Mouse (Mus musculus): ENCODE measurements around the gene Zfp750. TPM values are rescaled to one million over a fixed set of nuclear protein-coding genes. Genes with fewer than 3 reads are reported as not detected.
A peak's percentile ranks its signal among the peaks of the same experiment; 100 is the strongest.

Zfp750 gene
- total RNA-seq, 2 experiments from 2014 or later: 0.17 TPM; not detected in 1

DNA sequence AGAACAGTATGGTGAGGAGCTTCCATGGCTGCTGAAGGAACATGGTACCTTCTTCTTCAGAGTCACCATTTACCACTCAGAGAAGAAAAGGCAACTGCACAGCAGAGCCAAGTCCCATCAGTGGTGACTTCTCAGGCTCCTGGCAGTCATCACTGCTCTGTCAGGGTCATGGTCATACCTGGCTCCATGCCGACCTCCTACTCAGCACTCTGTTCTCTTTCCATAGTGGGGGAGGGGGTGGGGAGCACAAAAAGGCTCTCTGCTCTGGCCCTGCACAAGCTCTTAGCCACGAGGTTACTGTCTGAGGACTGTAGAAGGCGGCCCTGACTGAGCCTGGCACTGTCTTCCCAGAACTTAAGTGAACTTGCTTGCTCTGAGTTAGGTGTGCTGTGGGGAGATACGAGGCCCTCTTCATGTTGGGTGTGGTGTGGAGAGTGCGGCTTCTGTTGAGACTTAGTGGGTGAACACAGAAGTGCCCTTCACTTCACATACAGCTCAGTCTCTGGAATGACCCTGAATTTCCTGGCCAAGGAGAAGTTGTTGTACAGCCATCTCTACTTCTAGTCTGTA, 24.2 kb upstream of the Zfp750 start:
- ATAC-seq (replicated peaks; ENCODE audit: low FRiP score, poor library complexity, severe bottlenecking): peak; percentile 76

GRCm38 (mm10) chr11:121542471-121542870, 23.3 kb upstream of the Zfp750 start:
- ATAC-seq (replicated peaks; ENCODE audit: low FRiP score, poor library complexity, severe bottlenecking): no peak

- ATAC-seq (replicated peaks; ENCODE audit: low FRiP score, poor library complexity, severe bottlenecking): no peak
Measured at GRCm38 (mm10) chr11:121536528-121536927, 17.4 kb upstream of the Zfp750 start.

GRCm38 (mm10) chr11:121529747-121530146, 10.6 kb upstream of the Zfp750 start:
- ATAC-seq (replicated peaks; ENCODE audit: low FRiP score, poor library complexity, severe bottlenecking): peak; percentile 50

GRCm38 (mm10) chr11:121524191-121524590, 5.1 kb upstream of the Zfp750 start:
- ATAC-seq (replicated peaks; ENCODE audit: low FRiP score, poor library complexity, severe bottlenecking): no peak

DNA sequence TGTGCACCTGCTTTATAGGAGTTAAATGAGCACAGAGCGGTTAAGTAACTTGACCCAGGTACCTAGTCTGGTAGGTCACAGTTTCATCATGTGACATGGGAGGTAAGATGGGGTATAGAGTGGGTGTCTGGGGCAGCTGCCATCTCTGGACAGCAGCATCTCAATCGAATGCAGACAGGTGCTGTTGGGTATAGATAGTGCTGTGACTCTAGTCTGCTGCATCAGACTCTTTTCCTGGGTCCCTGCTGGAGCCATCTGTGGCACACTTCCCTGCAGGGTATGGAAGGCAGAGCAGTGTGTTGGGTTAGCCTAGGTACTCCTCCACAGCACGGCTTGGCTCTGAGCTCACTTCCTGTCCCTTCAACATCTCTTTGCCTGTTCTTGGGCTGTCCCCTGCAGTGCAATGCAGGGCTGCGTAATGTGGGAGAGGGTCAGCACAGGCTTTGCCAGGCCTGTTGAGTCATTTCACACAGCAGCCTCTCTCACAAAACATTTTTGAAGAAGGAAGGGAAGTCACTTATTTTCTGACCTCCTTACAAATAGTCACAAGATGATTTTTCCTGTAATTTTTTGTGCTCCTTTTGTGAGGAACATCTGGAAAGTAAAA, 3.1 kb upstream of the Zfp750 start:
- peak; percentile 4; the same call in 1 of the 2 replicates for ATAC-seq (replicated peaks; ENCODE audit: low FRiP score, poor library complexity, severe bottlenecking)

- 0 out of 2 replicates have a peak, but pooled peaks have one; percentile 27 for ATAC-seq (replicated peaks; ENCODE audit: low FRiP score, poor library complexity, severe bottlenecking)
Measured at GRCm38 (mm10) chr11:121520761-121521160, 1.6 kb upstream of the Zfp750 start.

GRCm38 (mm10) chr11:121519703-121520102, 570 bp upstream of the Zfp750 start:
- ATAC-seq (replicated peaks; ENCODE audit: low FRiP score, poor library complexity, severe bottlenecking): no peak

GRCm38 (mm10) chr11:121517687-121518465, 1.3 kb downstream of the Zfp750 start:
- ATAC-seq (replicated peaks; ENCODE audit: low FRiP score, poor library complexity, severe bottlenecking): no peak

GRCm38 (mm10) chr11:121516906-121517305, 2.2 kb downstream of the Zfp750 start:
- ATAC-seq (replicated peaks; ENCODE audit: low FRiP score, poor library complexity, severe bottlenecking): no peak

DNA sequence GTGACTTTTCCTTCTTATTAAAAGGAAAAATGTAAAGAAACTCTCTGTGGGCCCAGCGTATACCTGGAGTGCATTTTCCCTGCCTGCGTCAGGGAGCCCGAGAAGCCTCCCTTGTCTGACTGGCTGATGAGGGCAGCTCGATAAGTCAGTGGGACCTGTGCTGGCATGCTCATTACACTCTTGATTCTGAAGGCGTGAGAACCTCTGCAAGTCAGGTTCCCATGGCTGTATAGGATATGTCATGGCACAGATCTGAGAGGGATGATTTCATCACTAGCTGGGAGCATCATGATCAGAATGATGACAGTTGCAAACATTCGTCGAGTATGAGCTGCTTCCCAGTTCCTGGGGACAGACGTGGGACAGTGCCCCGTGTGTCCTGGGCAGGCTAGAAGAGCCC, 3.1 kb downstream of the Zfp750 start:
- ATAC-seq (replicated peaks; ENCODE audit: low FRiP score, poor library complexity, severe bottlenecking): no peak

- no peak for ATAC-seq (replicated peaks; ENCODE audit: low FRiP score, poor library complexity, severe bottlenecking)
Measured at GRCm38 (mm10) chr11:121512896-121513572, 6.1 kb downstream of the Zfp750 start.

GRCm38 (mm10) chr11:121510512-121511246, 8.5 kb downstream of the Zfp750 start:
- no peak for ATAC-seq (replicated peaks; ENCODE audit: low FRiP score, poor library complexity, severe bottlenecking)

GRCm38 (mm10) chr11:121508478-121508877, 10.7 kb downstream of the Zfp750 start:
- no peak for ATAC-seq (replicated peaks; ENCODE audit: low FRiP score, poor library complexity, severe bottlenecking)

DNA sequence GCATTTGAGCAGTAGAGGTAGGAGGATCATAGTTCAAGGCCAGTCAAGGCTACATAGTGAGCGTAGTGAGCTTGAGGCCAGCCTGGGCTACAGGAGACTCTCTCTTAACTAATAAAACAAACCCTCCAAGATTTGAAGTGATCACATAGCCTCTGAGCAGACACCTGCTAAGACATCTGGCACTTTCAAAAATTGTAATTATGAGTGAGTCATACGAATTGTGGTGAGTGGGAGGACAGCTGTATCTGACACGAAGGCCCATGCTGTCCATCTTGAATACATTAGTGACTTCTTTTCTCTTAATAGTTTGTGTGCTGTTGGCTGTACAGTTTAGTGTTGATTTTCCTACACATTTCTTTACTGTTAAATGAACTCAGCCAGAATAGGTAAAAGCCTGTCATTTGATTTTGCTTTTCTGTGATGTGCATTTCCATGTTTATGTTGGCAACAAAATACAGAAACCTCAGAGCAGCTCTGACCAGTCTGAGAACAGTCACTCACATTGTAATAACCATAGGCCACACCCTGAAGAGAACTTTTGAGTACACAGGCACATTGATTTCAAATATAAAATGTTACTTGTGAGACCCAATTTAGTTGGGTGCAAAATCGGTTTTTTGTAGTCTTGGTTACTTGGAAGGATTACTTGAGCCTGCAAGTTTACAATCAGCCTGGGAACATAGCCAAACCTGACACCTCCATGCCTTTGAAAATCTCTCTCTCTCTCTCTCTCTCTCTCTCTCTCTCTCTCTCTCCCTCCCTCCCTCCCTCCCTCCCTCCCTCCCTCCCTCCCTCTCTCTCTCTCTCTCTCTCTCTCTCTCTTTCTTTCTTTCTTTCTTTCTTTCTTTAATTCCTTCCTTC, 16.9 kb downstream of the Zfp750 start:
- no peak for ATAC-seq (replicated peaks; ENCODE audit: low FRiP score, poor library complexity, severe bottlenecking)

DNA sequence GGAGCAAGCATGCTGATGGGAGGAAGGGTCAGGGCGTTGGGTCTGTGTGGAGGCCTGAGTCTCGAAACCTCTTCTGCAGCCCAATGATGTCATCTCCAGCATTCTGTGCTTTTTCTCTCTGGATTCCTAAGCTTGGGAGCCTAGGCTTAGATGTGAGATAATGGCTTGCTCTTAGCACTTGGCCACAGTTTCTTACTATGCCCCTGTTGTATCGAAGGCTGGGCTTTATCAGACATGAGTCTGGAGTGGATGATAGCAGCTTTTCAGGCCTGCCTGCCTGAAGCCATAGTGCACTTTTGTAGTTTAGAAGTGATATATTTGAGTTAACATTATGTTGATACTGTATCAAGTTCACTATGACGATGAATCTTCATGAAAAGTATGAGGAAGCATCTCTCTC, 17.6 kb downstream of the Zfp750 start:
- ATAC-seq (replicated peaks; ENCODE audit: low FRiP score, poor library complexity, severe bottlenecking): no peak

DNA sequence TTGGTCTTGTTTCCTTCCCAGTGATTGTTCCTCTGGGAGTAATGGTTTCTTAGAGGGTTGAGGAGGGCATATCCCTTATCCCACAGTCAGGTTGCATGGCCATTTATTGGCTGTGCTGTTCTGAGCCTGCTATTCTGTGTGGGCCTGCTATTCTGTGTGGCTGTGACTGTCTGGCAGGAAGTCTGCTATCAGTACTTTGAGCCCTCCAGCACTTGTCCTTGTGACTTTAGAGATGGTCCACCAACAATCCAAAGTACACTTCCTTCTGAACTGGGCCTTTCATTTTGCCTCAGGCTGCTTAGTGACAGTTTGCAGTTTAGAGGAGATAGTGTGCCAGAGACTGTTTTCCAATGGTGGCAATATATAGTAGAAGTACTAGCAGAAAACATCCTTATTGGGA, 18.5 kb downstream of the Zfp750 start:
- no peak for ATAC-seq (replicated peaks; ENCODE audit: low FRiP score, poor library complexity, severe bottlenecking)

DNA sequence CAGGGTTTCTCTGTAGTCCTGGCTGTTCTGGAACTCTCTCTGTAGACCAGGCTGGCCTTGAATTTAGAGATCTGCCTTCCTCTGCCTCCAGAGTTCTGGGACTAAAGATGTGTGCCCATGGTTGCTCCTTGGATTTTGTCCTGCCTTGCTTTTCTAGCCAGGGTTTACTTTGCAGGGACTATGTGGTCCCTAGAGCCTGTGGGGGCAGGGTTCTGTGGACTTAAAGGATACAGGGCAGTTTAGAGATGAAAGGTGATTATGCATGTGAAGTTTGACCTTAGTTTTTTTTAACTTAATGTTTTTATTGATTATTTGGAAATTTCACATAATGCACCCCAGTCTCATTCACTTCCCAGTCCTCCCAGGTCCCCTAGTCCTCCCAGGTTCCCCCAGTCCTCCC, 28.5 kb downstream of the Zfp750 start:
- ATAC-seq (replicated peaks; ENCODE audit: low FRiP score, poor library complexity, severe bottlenecking): no peak

DNA sequence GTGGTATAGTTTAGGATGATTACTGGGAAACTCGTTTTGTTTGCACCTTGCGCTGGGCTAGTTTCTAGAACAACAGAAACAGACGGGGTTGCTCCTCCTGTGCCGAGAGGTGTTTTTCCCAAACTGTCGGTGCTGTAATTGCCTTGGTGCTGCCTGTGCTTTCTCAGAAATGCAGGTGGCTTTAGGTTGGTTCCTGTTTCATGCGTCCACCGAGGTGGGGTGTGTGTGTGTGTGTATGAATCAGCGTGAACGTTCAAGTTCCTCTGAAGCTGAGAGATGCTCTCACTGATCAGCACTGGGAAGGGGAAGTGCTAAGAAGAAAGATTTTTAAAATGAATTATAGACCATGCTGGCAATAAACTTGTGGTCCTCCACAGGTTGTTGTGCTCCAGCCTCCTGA, 33.3 kb downstream of the Zfp750 start:
- no peak for ATAC-seq (replicated peaks; ENCODE audit: low FRiP score, poor library complexity, severe bottlenecking)
